Mouse (Mus musculus): ENCODE measurements at regions not wholly inside any gene's neighbourhood (a gene's known extent, or its start where the extent isn't known, plus 50 kb on each side); places are given as distances from the start of the nearest gene placed in this dataset.

DNA sequence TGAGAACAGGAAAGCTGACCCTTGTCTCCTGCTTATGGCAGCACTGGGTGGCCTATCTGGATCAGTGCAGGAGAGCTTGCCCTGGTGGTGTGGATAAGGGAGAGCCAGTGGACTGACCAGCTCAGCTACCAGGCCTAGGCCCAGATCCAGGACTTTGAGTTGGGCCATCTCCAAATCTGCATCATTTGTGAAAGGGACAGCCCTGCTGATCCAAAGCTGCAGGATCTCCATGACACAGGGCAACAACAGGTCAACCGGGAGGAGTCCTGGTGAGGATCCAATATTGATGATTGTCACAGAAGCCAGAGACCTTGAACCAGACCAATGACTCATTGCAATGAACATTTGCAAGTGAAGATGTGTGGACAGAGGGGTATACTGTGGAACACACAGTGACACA is 256.2 kb upstream of the Rtl1 start:
- TF ChIP-seq CTCF (IDR thresholded peaks at IDR 0.05; ENCODE audit: low read depth) (no peak), EP300 (optimal IDR thresholded peaks at IDR 0.05) (no peak)

Measured in stomach, postnatal 0 days (tissue).